Mouse (Mus musculus) limb, embryonic 11.5 days (tissue): Measurements from ENCODE around the gene Otof. TPM values are rescaled to one million over a fixed set of nuclear protein-coding genes. Genes with fewer than 3 reads are reported as not detected.

Experiments used
- ATAC-seq: fragments of 200-750 bp; cut with Nextera tagmentation; 2 replicates; pipeline ENCODE4 v1.8.0; 2017; ENCODE audit warnings: low read depth; ENCODE audit not compliant: insufficient number of reproducible peaks, low FRiP score, low TSS enrichment
- DNase-seq: peaks from one replicate; pipeline ENCODE4 v3.0.0-alpha.2; 2015; ENCODE audit warnings: low spot score
- H3K27ac ChIP-seq: fragments of 300-500 bp; sonication (generic); replicated peaks from 2 replicates; pipeline ENCODE4 v1.5.1; 2014; ENCODE audit warnings: low read depth, mild to moderate bottlenecking, low read length
- H3K27me3 ChIP-seq: fragments of 300-500 bp; sonication (generic); 2 replicates; pipeline ENCODE4 v1.6.1; 2014; ENCODE audit warnings: mild to moderate bottlenecking, low read length, mixed read lengths; ENCODE audit not compliant: control insufficient read depth, insufficient read depth
- H3K36me3 ChIP-seq: fragments of 300-500 bp; sonication (generic); 2 replicates; pipeline ENCODE4 v1.6.1; 2014; ENCODE audit warnings: mild to moderate bottlenecking, low read length, moderate library complexity, mixed read lengths; ENCODE audit not compliant: control insufficient read depth, insufficient read depth
- H3K4me1 ChIP-seq: fragments of 300-500 bp; sonication (generic); 2 replicates; pipeline ENCODE4 v1.6.1; 2014; ENCODE audit warnings: low read length, mixed read lengths; ENCODE audit not compliant: control insufficient read depth, insufficient read depth
- H3K4me2 ChIP-seq: fragments of 300-500 bp; sonication (generic); 2 replicates; pipeline ENCODE4 v1.6.1; 2014; ENCODE audit warnings: low read depth, mild to moderate bottlenecking, moderate library complexity; ENCODE audit not compliant: severe bottlenecking
- H3K4me3 ChIP-seq: fragments of 300-500 bp; sonication (generic); 2 replicates; pipeline ENCODE4 v1.5.1; 2014; ENCODE audit warnings: low read depth, low read length
- H3K9ac ChIP-seq: fragments of 300-500 bp; sonication (generic); 2 replicates; pipeline ENCODE4 v1.6.1; 2014; ENCODE audit warnings: mild to moderate bottlenecking, low read length
- H3K9me3 ChIP-seq: fragments of 300-500 bp; sonication (generic); 2 replicates; pipeline ENCODE4 v1.6.1; 2016; ENCODE audit warnings: low read length; ENCODE audit not compliant: control insufficient read depth
- WGBS: fragments of 180-500 bp; shearing (Covaris S2); extraction: QIAGEN DNeasy Blood & Tissue Kit; methylation state at CpG from one replicate; pipeline ENCODE4 v1.1.7; 2014; 5-methylcytosine and 5-hydroxymethylcytosine counted together
- polyA plus RNA-seq: library from polyadenylated mRNA; unstranded; fragments of >200 nt; fragmentation: Nextera tagmentation; extraction: Ambion mirVana; gene quantifications from 2 replicates; pipeline ENCODE4 v1.2.1, GENCODE M21; 2014

Otof gene
- 0.07 TPM in 1 of 2 replicates, not detected in the other for polyA plus RNA-seq

DNA sequence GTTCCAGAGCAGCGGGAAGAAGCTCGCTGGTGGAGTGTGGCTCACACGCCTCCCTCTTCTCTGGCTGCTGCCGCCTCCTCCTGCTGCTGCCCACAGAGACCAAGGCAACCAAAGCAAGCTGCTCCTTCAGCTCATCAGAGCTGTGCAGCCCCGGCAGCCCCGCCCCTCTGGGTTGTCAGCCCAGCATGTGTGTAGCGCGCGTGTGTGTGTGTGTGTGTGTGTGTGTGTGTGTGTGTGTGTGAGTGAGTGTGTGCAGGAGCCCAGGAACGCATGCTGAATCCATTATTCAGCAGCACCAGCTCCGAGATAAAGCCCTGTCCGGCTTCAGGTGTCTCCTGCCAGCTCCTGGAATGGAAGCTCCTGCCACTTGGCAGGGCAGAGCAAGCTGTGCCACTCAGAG, at the start of gene Otof:
TSS of gene Otof (minus strand) at position 112 of the 400 bp plus-strand sequence.
- peaks cover 7% of the 10 kb centered on the region; the same call in 1 of the 2 replicates for H3K4me1 ChIP-seq
- H3K36me3 ChIP-seq, result no peaks in the 10 kb centered on the region
- peaks cover 15% of the 10 kb centered on the region for H3K27me3 ChIP-seq
- no peaks in the 10 kb centered on the region for H3K9me3 ChIP-seq
- DNase-seq (peak; percentile 38), ATAC-seq (no peak)
- H3K4me3 ChIP-seq, result no peak within 1 kb of the TSS
- H3K4me2 ChIP-seq, result no peak within 1 kb of the TSS
- H3K9ac ChIP-seq, result no peak within 1 kb of the TSS
- no peak within 1 kb of the TSS for H3K27ac ChIP-seq
- 35% methylated on average over 12 of the region's 12 CpGs for WGBS

DNA sequence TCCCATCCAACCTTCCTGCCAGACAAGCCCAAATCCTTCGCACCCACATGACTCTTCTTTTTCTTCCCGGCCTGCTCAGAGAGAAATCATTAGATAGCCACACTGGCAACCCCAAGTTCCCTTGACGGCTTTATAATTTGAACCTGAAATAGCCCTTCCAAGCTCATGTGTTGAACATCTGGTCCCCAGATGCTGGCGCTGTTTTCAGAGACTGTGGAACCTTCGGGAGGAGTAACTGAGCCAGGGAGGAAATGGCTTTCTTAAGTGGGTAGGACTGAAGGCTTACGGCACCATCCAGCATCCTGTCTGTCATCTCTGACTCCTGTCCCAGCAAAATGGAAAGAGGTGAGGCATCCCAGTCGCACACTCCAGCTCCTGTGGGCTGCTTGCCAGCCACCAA, 35.6 kb upstream of the Otof start:
- 16% methylated on average over 7 of the region's 7 CpGs for WGBS
- DNase-seq (peak; percentile 88), ATAC-seq (peak; percentile 44; the same call in 1 of the 2 replicates)
- Histone ChIP-seq H3K27me3 (no peaks in the 10 kb centered on the region), H3K4me1 (peaks cover 12% of the 10 kb centered on the region), H3K9me3 (no peaks in the 10 kb centered on the region), H3K4me2 (no peak overlapping the region), H3K36me3 (no peaks in the 10 kb centered on the region), H3K4me3 (no peak overlapping the region), H3K9ac (no peak overlapping the region), H3K27ac (peak overlapping the region; percentile 70)

DNA sequence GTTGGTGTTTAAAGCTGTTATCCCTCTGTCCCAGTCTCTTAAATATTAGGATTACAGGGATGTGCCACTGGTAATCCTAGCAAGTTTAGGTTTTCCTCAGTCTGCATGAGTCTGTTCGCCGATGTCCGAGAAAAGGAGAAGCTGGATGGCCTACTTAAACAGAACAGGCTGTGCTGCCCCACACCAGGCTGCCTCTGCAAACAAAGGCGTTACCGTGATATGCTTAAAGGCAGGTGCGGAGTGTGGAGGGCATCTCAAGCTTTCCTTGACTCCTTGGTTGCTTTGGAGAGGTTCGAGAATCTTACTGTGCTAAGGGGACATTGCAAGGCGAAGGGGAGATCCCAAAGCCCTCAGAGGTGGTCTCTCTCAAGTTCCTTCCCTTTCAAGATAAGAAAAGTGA, 35.1 kb upstream of the Otof start:
- Histone ChIP-seq H3K4me1 (peaks cover 12% of the 10 kb centered on the region), H3K4me3 (no peak overlapping the region), H3K36me3 (no peaks in the 10 kb centered on the region), H3K9ac (no peak overlapping the region), H3K4me2 (no peak overlapping the region), H3K27me3 (no peaks in the 10 kb centered on the region), H3K27ac (peak overlapping the region; percentile 70), H3K9me3 (no peaks in the 10 kb centered on the region)
- DNase-seq, result peak; percentile 53
- WGBS, result 52% methylated on average over 8 of the region's 8 CpGs
- ATAC-seq, result no peak

DNA sequence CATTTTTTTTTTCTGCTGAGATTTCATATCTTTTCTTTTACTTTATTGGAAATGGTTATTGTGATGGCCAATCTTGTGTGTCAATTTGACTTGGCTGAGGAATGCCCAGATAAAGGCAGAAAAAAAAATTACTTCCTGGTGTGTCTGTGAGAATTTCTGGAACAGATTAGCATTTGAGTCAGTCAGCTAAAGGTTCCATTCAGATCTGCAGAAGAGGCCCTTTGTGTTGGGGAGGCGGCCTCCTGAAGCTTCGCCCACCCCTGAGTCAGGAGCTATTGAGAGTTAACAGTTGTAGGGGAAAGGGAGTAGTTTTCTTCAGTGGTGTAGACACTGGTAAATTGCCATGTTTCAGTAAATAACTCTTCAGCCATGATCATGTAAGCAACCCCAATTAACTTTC, 33.6 kb upstream of the Otof start:
- no peak for ATAC-seq
- H3K4me3 ChIP-seq, result no peak overlapping the region
- H3K9ac ChIP-seq, result no peak overlapping the region
- no peak overlapping the region for H3K27ac ChIP-seq
- 81% methylated on average over 2 of the region's 2 CpGs for WGBS
- no peaks in the 10 kb centered on the region for H3K9me3 ChIP-seq
- no peaks in the 10 kb centered on the region for H3K36me3 ChIP-seq
- H3K4me1 ChIP-seq, result peaks cover 12% of the 10 kb centered on the region
- H3K27me3 ChIP-seq, result no peaks in the 10 kb centered on the region
- no peak for DNase-seq
- H3K4me2 ChIP-seq, result no peak overlapping the region

GRCm38 (mm10) chr5:30494606-30495005, 32.9 kb upstream of the Otof start:
- H3K4me2 ChIP-seq, result no peak overlapping the region
- H3K27me3 ChIP-seq, result no peaks in the 10 kb centered on the region
- no peaks in the 10 kb centered on the region for H3K36me3 ChIP-seq
- H3K27ac ChIP-seq, result no peak overlapping the region
- DNase-seq, result no peak
- H3K9me3 ChIP-seq, result no peaks in the 10 kb centered on the region
- no peak for ATAC-seq
- H3K9ac ChIP-seq, result no peak overlapping the region
- no peak overlapping the region for H3K4me3 ChIP-seq
- WGBS, result 87% methylated on average over 7 of the region's 7 CpGs
- H3K4me1 ChIP-seq, result peaks cover 12% of the 10 kb centered on the region

- H3K27me3 ChIP-seq, result no peaks in the 10 kb centered on the region
- H3K4me3 ChIP-seq, result no peak overlapping the region
- H3K9ac ChIP-seq, result no peak overlapping the region
- no peak overlapping the region for H3K4me2 ChIP-seq
- no peaks in the 10 kb centered on the region for H3K36me3 ChIP-seq
- peaks cover 12% of the 10 kb centered on the region for H3K4me1 ChIP-seq
- no peaks in the 10 kb centered on the region for H3K9me3 ChIP-seq
- ATAC-seq, result no peak
- no peak for DNase-seq
- H3K27ac ChIP-seq, result no peak overlapping the region
- WGBS, result 84% methylated on average over 7 of the region's 7 CpGs
These were observed 32.0 kb upstream of the Otof start for GRCm38 (mm10) chr5:30493723-30494122.

DNA sequence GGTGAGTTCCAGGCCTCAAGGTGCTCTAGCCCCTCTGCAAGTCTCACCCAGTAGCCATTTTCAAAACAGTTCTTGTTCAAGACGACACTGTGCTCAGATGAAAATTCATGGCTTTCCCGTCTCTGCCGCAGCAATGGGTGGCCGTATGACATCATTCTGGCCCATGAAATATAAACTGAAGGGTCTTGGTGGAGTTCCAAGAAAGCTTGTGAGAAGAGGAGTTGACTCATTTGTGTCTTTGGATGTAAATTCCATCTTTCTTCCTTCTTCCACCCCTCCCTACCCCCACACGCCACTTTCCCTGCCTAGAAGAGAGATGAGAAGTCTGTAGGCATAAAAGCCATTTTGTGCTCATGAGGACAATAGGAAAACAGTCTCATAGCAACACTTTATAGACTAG, 29.1 kb upstream of the Otof start:
- Histone ChIP-seq H3K9ac (no peak overlapping the region), H3K4me1 (no peaks in the 10 kb centered on the region), H3K4me2 (no peak overlapping the region), H3K4me3 (no peak overlapping the region), H3K27ac (no peak overlapping the region), H3K36me3 (no peaks in the 10 kb centered on the region), H3K27me3 (no peaks in the 10 kb centered on the region), H3K9me3 (no peaks in the 10 kb centered on the region)
- WGBS, result 87% methylated on average over 5 of the region's 5 CpGs
- no peak for ATAC-seq
- DNase-seq, result no peak

DNA sequence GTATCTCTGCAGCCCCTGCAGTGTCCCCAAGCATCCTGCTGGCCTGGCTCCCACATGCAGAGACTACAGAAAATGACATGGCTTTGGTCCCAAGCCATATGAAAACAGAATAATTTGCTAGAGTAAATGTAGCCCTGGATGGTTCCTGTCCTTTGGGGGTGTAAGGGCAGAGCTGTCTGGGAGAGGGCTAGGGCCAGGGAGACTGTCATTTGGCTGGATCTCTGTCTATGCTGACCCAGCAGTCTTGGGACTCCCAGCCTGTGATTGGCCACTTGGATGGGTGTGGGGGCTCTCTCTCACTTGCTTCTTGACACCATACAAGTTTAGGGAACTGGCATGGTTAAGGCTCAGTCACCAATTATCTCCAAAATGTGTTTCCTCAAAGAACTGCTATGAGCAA, 28.5 kb upstream of the Otof start:
- Histone ChIP-seq H3K4me2 (no peak overlapping the region), H3K36me3 (no peaks in the 10 kb centered on the region), H3K27ac (no peak overlapping the region), H3K27me3 (no peaks in the 10 kb centered on the region), H3K9me3 (no peaks in the 10 kb centered on the region), H3K4me3 (no peak overlapping the region), H3K4me1 (no peaks in the 10 kb centered on the region), H3K9ac (no peak overlapping the region)
- no peak for DNase-seq
- no peak for ATAC-seq

DNA sequence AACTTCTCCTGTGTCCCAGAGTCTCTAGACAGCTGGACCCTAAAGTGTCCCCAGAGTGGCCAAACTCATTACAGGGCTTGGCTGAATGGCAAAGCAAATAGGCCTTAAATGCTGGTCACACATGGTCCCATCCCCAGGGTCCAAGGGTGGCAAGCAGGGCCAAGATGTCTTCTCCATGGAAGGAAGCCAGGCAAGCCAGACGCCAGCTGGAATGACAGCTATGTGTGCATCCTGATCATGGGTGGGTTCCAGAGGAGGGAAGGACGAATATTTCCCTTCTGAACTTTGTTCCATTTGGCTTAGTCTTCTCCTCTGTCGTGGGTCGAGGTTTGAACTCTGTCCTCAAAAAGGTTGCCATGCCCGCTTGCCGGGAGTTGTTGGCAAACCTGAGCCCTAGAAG, 23.4 kb upstream of the Otof start:
- WGBS, result 91% methylated on average over 6 of the region's 6 CpGs

More for the DNA sequence above, 23.4 kb upstream of the Otof start:
- Histone ChIP-seq H3K4me1 (no peaks in the 10 kb centered on the region), H3K4me2 (no peak overlapping the region), H3K4me3 (no peak overlapping the region), H3K27me3 (no peaks in the 10 kb centered on the region), H3K27ac (no peak overlapping the region), H3K36me3 (no peaks in the 10 kb centered on the region), H3K9ac (no peak overlapping the region), H3K9me3 (no peaks in the 10 kb centered on the region)
- ATAC-seq (no peak), DNase-seq (no peak)
